Mouse (Mus musculus) forebrain, embryonic 14.5 days (tissue): Measurements from ENCODE around the gene Mdc1. TPM values are rescaled to one million over a fixed set of nuclear protein-coding genes. Genes with fewer than 3 reads are reported as not detected.

Source experiments
- ATAC-seq: fragments of 200-750 bp; cut with Nextera tagmentation; 2 replicates; pipeline ENCODE4 v1.8.0; 2017; ENCODE audit warnings: mild to moderate bottlenecking, moderate library complexity
- DNase-seq: peaks from one replicate; pipeline ENCODE4 v3.0.0-alpha.2; 2015; ENCODE audit warnings: low spot score
- H3K27ac ChIP-seq: fragments of 300-500 bp; sonication (generic); 2 replicates; pipeline ENCODE4 v1.5.1; 2014; ENCODE audit warnings: low read depth, mild to moderate bottlenecking, control low read depth, low read length, moderate library complexity
- H3K27me3 ChIP-seq: fragments of 300-500 bp; sonication (generic); replicated peaks from 2 replicates; pipeline ENCODE4 v1.6.1; 2014; ENCODE audit warnings: low read length, control low read depth, mixed read lengths; ENCODE audit not compliant: control insufficient read depth, insufficient read depth
- H3K36me3 ChIP-seq: fragments of 300-500 bp; sonication (generic); 2 replicates; pipeline ENCODE4 v1.6.1; 2014; ENCODE audit warnings: low read length, control low read depth; ENCODE audit not compliant: control insufficient read depth, insufficient read depth
- H3K4me1 ChIP-seq: fragments of 300-500 bp; sonication (generic); 2 replicates; pipeline ENCODE4 v1.6.1; 2014; ENCODE audit warnings: antibody characterized with exemption, low read length, control low read depth; ENCODE audit not compliant: control insufficient read depth, insufficient read depth
- H3K4me2 ChIP-seq: fragments of 300-500 bp; sonication (generic); 2 replicates; pipeline ENCODE4 v1.6.1; 2014; ENCODE audit warnings: mild to moderate bottlenecking, control low read depth, low read length
- H3K4me3 ChIP-seq: fragments of 300-500 bp; sonication (generic); 2 replicates; pipeline ENCODE4 v1.5.1; 2014; ENCODE audit warnings: low read depth, low read length, control low read depth
- H3K9ac ChIP-seq: fragments of 300-500 bp; sonication (generic); 2 replicates; pipeline ENCODE4 v1.6.1; 2014; ENCODE audit warnings: mild to moderate bottlenecking, low read length, control low read depth, moderate library complexity
- H3K9me3 ChIP-seq: fragments of 300-500 bp; sonication (generic); replicated peaks from 2 replicates; pipeline ENCODE4 v1.6.1; 2016; ENCODE audit warnings: low read length, control low read depth, mixed read lengths; ENCODE audit not compliant: control insufficient read depth
- WGBS: fragments of 180-500 bp; shearing (Covaris S2); extraction: QIAGEN DNeasy Blood & Tissue Kit; methylation state at CpG from one replicate; pipeline ENCODE4 v1.1.7; 2014; 5-methylcytosine and 5-hydroxymethylcytosine counted together
- microRNA-seq: library from miRNA; unstranded; fragments of <30 nt; microRNA quantifications from one replicate; pipeline ENCODE4, GENCODE M21; 2016
- polyA plus RNA-seq: library from polyadenylated mRNA; unstranded; fragments of >200 nt; fragmentation: Nextera tagmentation; extraction: Ambion mirVana; gene quantifications from 2 replicates; pipeline ENCODE4 v1.2.1, GENCODE M21; 2014

Gene Mdc1
- polyA plus RNA-seq, 1 experiment from 2014 or later = 14.4 TPM

- H3K27ac ChIP-seq = no peak overlapping the region
- WGBS = 92% methylated on average over 9 of the region's 9 CpGs
- ATAC-seq (no peak), DNase-seq (no peak)
- no peaks in the 10 kb centered on the region for H3K27me3 ChIP-seq
- no peak overlapping the region for H3K9ac ChIP-seq
- no peak overlapping the region for H3K4me2 ChIP-seq
- no peak overlapping the region for H3K4me3 ChIP-seq
- H3K4me1 ChIP-seq = peaks cover 5% of the 10 kb centered on the region
- H3K9me3 ChIP-seq = no peaks in the 10 kb centered on the region
- peaks cover 92% of the 10 kb centered on the region for H3K36me3 ChIP-seq
Observed at GRCm38 (mm10) chr17:35903343-35903991, 62.2 kb downstream of the Mdc1 start.

DNA sequence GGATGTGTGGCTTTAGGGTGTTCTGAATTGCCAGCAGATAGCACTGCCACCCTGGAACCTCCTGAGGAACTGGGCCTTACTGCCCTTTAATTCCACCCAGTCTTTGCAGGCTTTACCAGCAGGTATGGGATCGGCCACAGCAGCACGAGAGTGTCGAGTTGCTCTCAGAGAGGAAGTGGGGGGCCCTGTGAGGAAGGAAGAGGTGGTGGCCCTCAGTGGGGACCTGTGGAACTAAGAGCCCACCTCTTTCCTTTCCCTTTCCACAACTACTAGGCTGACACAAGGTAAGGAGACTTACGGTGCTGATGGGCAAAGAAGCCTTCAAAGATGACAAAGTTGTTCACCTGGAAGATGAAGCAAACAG is 62.7 kb downstream of the Mdc1 start:
- Histone ChIP-seq H3K4me1 (peaks cover 10% of the 10 kb centered on the region), H3K36me3 (peaks cover 93% of the 10 kb centered on the region), H3K27ac (no peak overlapping the region), H3K4me2 (no peak overlapping the region), H3K9ac (no peak overlapping the region), H3K9me3 (no peaks in the 10 kb centered on the region), H3K4me3 (no peak overlapping the region), H3K27me3 (no peaks in the 10 kb centered on the region)
- DNase-seq (no peak), ATAC-seq (no peak)
- 91% methylated on average over 4 of the region's 4 CpGs for WGBS

- 91% methylated on average over 1 of the region's 1 CpGs for WGBS
- Histone ChIP-seq H3K9ac (no peak overlapping the region), H3K36me3 (peaks cover 77% of the 10 kb centered on the region), H3K4me1 (peaks cover 11% of the 10 kb centered on the region), H3K9me3 (no peaks in the 10 kb centered on the region), H3K4me3 (no peak overlapping the region), H3K27me3 (no peaks in the 10 kb centered on the region), H3K27ac (no peak overlapping the region), H3K4me2 (no peak overlapping the region)
- DNase-seq (no peak), ATAC-seq (no peak)
Observed at GRCm38 (mm10) chr17:35905587-35905986, 64.3 kb downstream of the Mdc1 start.

- Histone ChIP-seq H3K27ac (no peak overlapping the region), H3K27me3 (no peaks in the 10 kb centered on the region), H3K36me3 (peaks cover 64% of the 10 kb centered on the region), H3K4me2 (no peak overlapping the region), H3K9me3 (no peaks in the 10 kb centered on the region), H3K4me3 (no peak overlapping the region), H3K9ac (no peak overlapping the region), H3K4me1 (peaks cover 11% of the 10 kb centered on the region)
- ATAC-seq (no peak), DNase-seq (no peak)
- 87% methylated on average over 2 of the region's 2 CpGs for WGBS
Observed at GRCm38 (mm10) chr17:35907609-35908008, 66.3 kb downstream of the Mdc1 start.

Small RNAs within 50 kb of the gene (microRNA-seq; reads per million reads assigned to microRNA genes)
- not detected for gene Gm28033

Other genes starting within 250 kb of the Mdc1 start
- gene Sfta2, start 240.0 kb upstream of the Mdc1 start, polyA plus RNA-seq = 0.51 TPM in 1 of 2 replicates, not detected in the other
- gene Gm9573, start 214.9 kb upstream of the Mdc1 start, polyA plus RNA-seq = not detected in 2 replicates
- gene Mucl3, start 197.8 kb upstream of the Mdc1 start, polyA plus RNA-seq = not detected in 2 replicates
- gene Vars2, start 173.9 kb upstream of the Mdc1 start, polyA plus RNA-seq = 9.3 and 11.5 TPM in 2 replicates
- gene Gtf2h4, start 167.8 kb upstream of the Mdc1 start, polyA plus RNA-seq = 36.9 and 38.2 TPM in 2 replicates
- 62.0 and 74.5 TPM in 2 replicates for gene Ddr1, start 136.9 kb upstream of the Mdc1 start, polyA plus RNA-seq
- gene Ier3, start 19.8 kb upstream of the Mdc1 start, polyA plus RNA-seq = 4.6 and 5.0 TPM in 2 replicates
- gene Flot1, start 18.3 kb upstream of the Mdc1 start, polyA plus RNA-seq = 68.5 and 78.2 TPM in 2 replicates
- gene Tubb5, start 3.2 kb upstream of the Mdc1 start, polyA plus RNA-seq = 2,004 and 2,051 TPM in 2 replicates
- 23.9 and 29.6 TPM in 2 replicates for gene Nrm, start 19.8 kb downstream of the Mdc1 start, polyA plus RNA-seq
- gene Ppp1r18, start 24.1 kb downstream of the Mdc1 start, polyA plus RNA-seq = 21.2 and 22.0 TPM in 2 replicates
- gene Dhx16, start 38.3 kb downstream of the Mdc1 start, polyA plus RNA-seq = 29.3 and 31.8 TPM in 2 replicates
- gene 2310061I04Rik, start 55.9 kb downstream of the Mdc1 start, polyA plus RNA-seq = 30.4 and 34.3 TPM in 2 replicates
- gene Atat1, start 68.6 kb downstream of the Mdc1 start, polyA plus RNA-seq = 313 and 439 TPM in 2 replicates
- gene Mrps18b, start 74.9 kb downstream of the Mdc1 start, polyA plus RNA-seq = 58.4 and 68.8 TPM in 2 replicates
- 34.9 and 44.5 TPM in 2 replicates for gene Ppp1r10, start 74.9 kb downstream of the Mdc1 start, polyA plus RNA-seq
- 55.8 and 78.1 TPM in 2 replicates for gene Abcf1, start 128.2 kb downstream of the Mdc1 start, polyA plus RNA-seq
- gene Gnl1, start 138.3 kb downstream of the Mdc1 start, polyA plus RNA-seq = 27.9 and 35.7 TPM in 2 replicates
- gene Prr3, start 138.7 kb downstream of the Mdc1 start, polyA plus RNA-seq = 58.5 and 69.8 TPM in 2 replicates
- gene H2-T24, start 179.0 kb downstream of the Mdc1 start, polyA plus RNA-seq = 2.3 and 4.8 TPM in 2 replicates
- gene H2-T23, start 191.3 kb downstream of the Mdc1 start, polyA plus RNA-seq = 4.5 and 5.6 TPM in 2 replicates
- 6.2 and 7.1 TPM in 2 replicates for gene H2-T22, start 201.2 kb downstream of the Mdc1 start, polyA plus RNA-seq
- gene Gm6034, start 201.4 kb downstream of the Mdc1 start, polyA plus RNA-seq = not detected in 2 replicates
- not detected in 2 replicates for gene Gm11127, start 216.9 kb downstream of the Mdc1 start, polyA plus RNA-seq